Mouse (Mus musculus): ENCODE measurements around the gene Gmnn. TPM values are rescaled to one million over a fixed set of nuclear protein-coding genes. Genes with fewer than 3 reads are reported as not detected.

Gmnn gene
- total and polyA plus RNA-seq, 3 experiments: 127 to 155 (median 129) TPM

DNA sequence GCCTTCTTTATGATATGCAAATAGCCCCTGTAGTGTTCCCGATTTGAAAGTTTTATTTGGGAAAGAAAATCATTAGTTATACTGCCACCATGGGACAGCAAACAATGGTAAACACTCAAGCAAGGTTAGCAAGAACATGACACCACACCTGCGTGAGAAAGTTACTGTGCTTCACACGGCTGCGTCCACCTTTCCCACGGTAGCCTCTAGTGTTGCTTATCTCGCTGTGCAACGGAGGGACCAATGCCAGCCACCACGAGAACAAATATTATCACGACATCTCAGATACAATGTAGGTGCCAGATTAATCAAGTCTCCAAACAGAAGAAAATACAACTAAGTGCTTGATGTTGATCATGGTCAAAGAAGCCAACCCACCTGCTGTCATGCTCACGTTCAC lies 2.3 kb downstream of the Gmnn start:
- Histone ChIP-seq H3K79me2 (ENCODE audit: control insufficient read depth, insufficient read depth, low read length, poor library complexity) (peaks cover 26% of the 10 kb centered on the region), H3K9me3 (replicated peaks; ENCODE audit: insufficient read depth, low read length) (no peaks in the 10 kb centered on the region), H3K27ac (ENCODE audit: control insufficient read depth, low read depth, low read length) (no peak overlapping the region), H3K4me3 (ENCODE audit: control insufficient read depth in 1 of 2, insufficient read depth in 1 of 2, low read depth in 2 of 2, low read length in 2 of 2) (no peak overlapping the region), H3K27me3 (ENCODE audit: control insufficient read depth in 1 of 2, insufficient read depth in 2 of 2, low read length in 2 of 2) (no peaks in the 10 kb centered on the region), H3K36me3 (ENCODE audit: control insufficient read depth in 1 of 2, insufficient read depth in 2 of 2, low read length in 2 of 2) (peaks cover 26 to 37% of the 10 kb centered on the region in 2 experiments), H3K4me1 (ENCODE audit: control insufficient read depth in 1 of 2, insufficient read depth in 2 of 2, low read length in 2 of 2) (peaks cover 0 to 22% of the 10 kb centered on the region in 2 experiments; a peak in 3 of 4 replicates), H3K9ac (ENCODE audit: control insufficient read depth, low read depth, low read length, poor library complexity, severe bottlenecking) (no peak overlapping the region)
- DNase-seq (ENCODE audit: low read depth, low spot score): no peak
- TF ChIP-seq CHD2 (IDR thresholded peaks at IDR 0.05; ENCODE audit: low read length) (no peak), ZC3H11A (IDR thresholded peaks at IDR 0.05; ENCODE audit: low read depth, low read length) (no peak), CTCF (IDR thresholded peaks at IDR 0.05 in 2 of 3, conservative IDR thresholded peaks at IDR 0.05 in 1 of 3; ENCODE audit: control insufficient read depth in 1 of 3, insufficient read depth in 1 of 3, low read depth in 2 of 3, low read length in 3 of 3, poor library complexity in 1 of 3, severe bottlenecking in 1 of 3) (no peak), CHD1 (IDR thresholded peaks at IDR 0.05; ENCODE audit: low read depth, low read length) (no peak), E2F4 (IDR thresholded peaks at IDR 0.05; ENCODE audit: borderline replicate concordance, low read depth, low read length) (no peak), MEF2A (IDR thresholded peaks at IDR 0.05; ENCODE audit: extremely low read depth, insufficient replicate concordance, low read depth, low read length, poor library complexity, severe bottlenecking) (no peak), USF1 (IDR thresholded peaks at IDR 0.05; ENCODE audit: low read depth, low read length) (no peak), ZNF384 (IDR thresholded peaks at IDR 0.05; ENCODE audit: low read depth, low read length) (no peak), POLR2A (IDR thresholded peaks at IDR 0.05; ENCODE audit: control insufficient read depth in 1 of 2, insufficient read depth in 1 of 2, low read depth in 1 of 2, low read length in 2 of 2, poor library complexity in 1 of 2) (no peak), EP300 (IDR thresholded peaks at IDR 0.05; ENCODE audit: low read depth in 1 of 2, low read length in 2 of 2) (no peak), ELF1 (IDR thresholded peaks at IDR 0.05; ENCODE audit: low read depth, low read length) (no peak), JUND (IDR thresholded peaks at IDR 0.05; ENCODE audit: low read depth, low read length) (no peak), MYC (IDR thresholded peaks at IDR 0.05; ENCODE audit: low read depth, low read length) (no peak), TCF12 (IDR thresholded peaks at IDR 0.05; ENCODE audit: low read depth, low read length) (no peak), NRF1 (IDR thresholded peaks at IDR 0.05; ENCODE audit: insufficient read depth, low read depth, low read length, poor library complexity, severe bottlenecking) (no peak), POLR2AphosphoS2 (IDR thresholded peaks at IDR 0.05; ENCODE audit: low read length) (no peak)

GRCm38 (mm10) chr13:24757820-24758564 lies 3.7 kb downstream of the Gmnn start:
- H3K4me3 ChIP-seq (ENCODE audit: control insufficient read depth in 1 of 2, insufficient read depth in 1 of 2, low read depth in 2 of 2, low read length in 2 of 2): no peak overlapping the region
- no peak for TF ChIP-seq UBTF (IDR thresholded peaks at IDR 0.05; ENCODE audit: borderline replicate concordance, insufficient read depth, low read depth, low read length)
- TF ChIP-seq TCF12 (IDR thresholded peaks at IDR 0.05; ENCODE audit: low read depth, low read length): peak; percentile 41; the same call in 1 of the 2 replicates
- no peak for TF ChIP-seq POLR2AphosphoS2 (IDR thresholded peaks at IDR 0.05; ENCODE audit: low read length)
- TF ChIP-seq ZMIZ1 (IDR thresholded peaks at IDR 0.05; ENCODE audit: low read depth, low read length): no peak
- TF ChIP-seq RAD21 (IDR thresholded peaks at IDR 0.05; ENCODE audit: low read depth, low read length): no peak
- TF ChIP-seq E2F4 (IDR thresholded peaks at IDR 0.05; ENCODE audit: borderline replicate concordance, low read depth, low read length): no peak
- TF ChIP-seq ZNF384 (IDR thresholded peaks at IDR 0.05; ENCODE audit: low read depth, low read length): no peak; the same call in 1 of the 2 replicates
- TF ChIP-seq MYB (IDR thresholded peaks at IDR 0.05; ENCODE audit: low read depth, low read length): no peak
- no peak for TF ChIP-seq GABPA (IDR thresholded peaks at IDR 0.05; ENCODE audit: low read depth, low read length)
- TF ChIP-seq MAX (IDR thresholded peaks at IDR 0.05; ENCODE audit: low read length): peak; percentile 55; the same call in 1 of the 2 replicates
- peak; percentile 55; the same call in 1 of the 2 replicates for TF ChIP-seq SIN3A (IDR thresholded peaks at IDR 0.05; ENCODE audit: low read length)
- no peak for TF ChIP-seq ELF1 (IDR thresholded peaks at IDR 0.05; ENCODE audit: low read depth, low read length)
- 0 out of 2 replicates have a peak, but pooled peaks have one; percentile 17 for TF ChIP-seq KAT2A (conservative IDR thresholded peaks at IDR 0.05; ENCODE audit: low read depth, low read length)
- TF ChIP-seq MEF2A (IDR thresholded peaks at IDR 0.05; ENCODE audit: extremely low read depth, insufficient replicate concordance, low read depth, low read length, poor library complexity, severe bottlenecking): no peak
- TF ChIP-seq ZKSCAN1 (IDR thresholded peaks at IDR 0.05; ENCODE audit: low read depth, low read length): no peak
- TF ChIP-seq USF2 (IDR thresholded peaks at IDR 0.05; ENCODE audit: borderline replicate concordance in 1 of 2, insufficient read depth in 1 of 2, low read depth in 1 of 2, low read length in 2 of 2): no peak
- no peak for TF ChIP-seq MYC (IDR thresholded peaks at IDR 0.05; ENCODE audit: low read depth, low read length)
- 0 out of 2 replicates have a peak, but pooled peaks have one; percentile 12 for TF ChIP-seq RCOR1 (IDR thresholded peaks at IDR 0.05; ENCODE audit: low read depth, low read length)
- TF ChIP-seq CTCF (IDR thresholded peaks at IDR 0.05 in 2 of 3, conservative IDR thresholded peaks at IDR 0.05 in 1 of 3; ENCODE audit: control insufficient read depth in 1 of 3, insufficient read depth in 1 of 3, low read depth in 2 of 3, low read length in 3 of 3, poor library complexity in 1 of 3, severe bottlenecking in 1 of 3): no peak
- TF ChIP-seq USF1 (IDR thresholded peaks at IDR 0.05; ENCODE audit: low read depth, low read length): peak; percentile 75

More at GRCm38 (mm10) chr13:24757820-24758564, 3.7 kb downstream of the Gmnn start:
- Histone ChIP-seq H3K9me3 (replicated peaks; ENCODE audit: insufficient read depth, low read length) (no peaks in the 10 kb centered on the region), H3K27me3 (ENCODE audit: control insufficient read depth in 1 of 2, insufficient read depth in 2 of 2, low read length in 2 of 2) (no peaks in the 10 kb centered on the region), H3K27ac (ENCODE audit: control insufficient read depth, low read depth, low read length) (no peak overlapping the region), H3K4me1 (ENCODE audit: control insufficient read depth in 1 of 2, insufficient read depth in 2 of 2, low read length in 2 of 2) (peaks cover 0 to 22% of the 10 kb centered on the region in 2 experiments; a peak in 3 of 4 replicates), H3K79me2 (ENCODE audit: control insufficient read depth, insufficient read depth, low read length, poor library complexity) (peaks cover 26% of the 10 kb centered on the region), H3K9ac (ENCODE audit: control insufficient read depth, low read depth, low read length, poor library complexity, severe bottlenecking) (no peak overlapping the region), H3K36me3 (ENCODE audit: control insufficient read depth in 1 of 2, insufficient read depth in 2 of 2, low read length in 2 of 2) (peaks cover 29 to 37% of the 10 kb centered on the region in 2 experiments)
- peak; percentile 57 for DNase-seq (ENCODE audit: low read depth, low spot score)
